Mouse (Mus musculus) hindbrain, embryonic 13.5 days (tissue): ENCODE results near the gene Strbp. TPM values are rescaled to one million over a fixed set of nuclear protein-coding genes. Genes with fewer than 3 reads are reported as not detected.

Source experiments
- ATAC-seq: fragments of 200-750 bp; cut with Nextera tagmentation; 2 replicates; pipeline ENCODE4 v1.8.0; 2017; ENCODE audit warnings: moderate TSS enrichment; ENCODE audit not compliant: low FRiP score
- H3K27ac ChIP-seq: fragments of 300-500 bp; sonication (generic); 2 replicates; pipeline ENCODE4 v1.5.1; 2015; ENCODE audit warnings: inconsistent platforms, mild to moderate bottlenecking, moderate library complexity
- H3K27me3 ChIP-seq: fragments of 300-500 bp; sonication (generic); 2 replicates; pipeline ENCODE4 v1.6.1; 2015; ENCODE audit warnings: mild to moderate bottlenecking, inconsistent platforms
- H3K36me3 ChIP-seq: fragments of 300-500 bp; sonication (generic); 2 replicates; pipeline ENCODE4 v1.6.1; 2015; ENCODE audit warnings: mild to moderate bottlenecking, inconsistent platforms
- H3K4me1 ChIP-seq: fragments of 300-500 bp; sonication (generic); replicated peaks from 2 replicates; pipeline ENCODE4 v1.6.1; 2015; ENCODE audit warnings: inconsistent platforms
- H3K4me2 ChIP-seq: fragments of 300-500 bp; sonication (generic); 2 replicates; pipeline ENCODE4 v1.6.1; 2015; ENCODE audit warnings: inconsistent platforms, mild to moderate bottlenecking, moderate library complexity
- H3K4me3 ChIP-seq: fragments of 300-500 bp; sonication (generic); 2 replicates; pipeline ENCODE4 v1.5.1; 2015; ENCODE audit warnings: mild to moderate bottlenecking, inconsistent platforms
- H3K9ac ChIP-seq: fragments of 300-500 bp; sonication (generic); 2 replicates; pipeline ENCODE4 v1.6.1; 2015; ENCODE audit warnings: mild to moderate bottlenecking, inconsistent platforms
- H3K9me3 ChIP-seq: fragments of 300-500 bp; sonication (generic); 2 replicates; pipeline ENCODE4 v1.6.1; 2016; ENCODE audit warnings: inconsistent platforms
- WGBS: fragments of 180-500 bp; shearing (Covaris S2); methylation state at CpG from one replicate; pipeline ENCODE4 v1.1.7; 2015; 5-methylcytosine and 5-hydroxymethylcytosine counted together
- polyA plus RNA-seq: library from polyadenylated mRNA; unstranded; fragments of >200 nt; fragmentation: Nextera tagmentation; extraction: Ambion mirVana; gene quantifications from 2 replicates; pipeline ENCODE4 v1.2.1, GENCODE M21; 2015

Strbp gene
- polyA plus RNA-seq: 115 and 116 TPM in 2 replicates

- Histone ChIP-seq H3K4me1 (peaks cover 26% of the 10 kb centered on the region), H3K36me3 (no peaks in the 10 kb centered on the region), H3K27ac (peak within 1 kb of the TSS; percentile 98), H3K27me3 (peaks cover 7% of the 10 kb centered on the region; the same call in 1 of the 2 replicates), H3K4me2 (peak within 1 kb of the TSS; percentile 71), H3K9ac (peak within 1 kb of the TSS; percentile 97), H3K9me3 (no peaks in the 10 kb centered on the region), H3K4me3 (peak within 1 kb of the TSS; percentile 94)
- ATAC-seq: peak; percentile 90
- WGBS: under 1% methylated on average over 64 of the region's 98 CpGs
Measured at GRCm38 (mm10) chr2:37703230-37703954, at the start of gene Strbp. TSS of gene Strbp (minus strand) at chr2:37703859.

- Histone ChIP-seq H3K9me3 (no peaks in the 10 kb centered on the region), H3K4me1 (peaks cover 18% of the 10 kb centered on the region), H3K27ac (no peak overlapping the region), H3K4me3 (no peak overlapping the region), H3K36me3 (no peaks in the 10 kb centered on the region), H3K9ac (no peak overlapping the region), H3K4me2 (no peak overlapping the region), H3K27me3 (no peaks in the 10 kb centered on the region)
- no peak for ATAC-seq
- 94% methylated on average over 1 of the region's 1 CpGs for WGBS
Measured at GRCm38 (mm10) chr2:37751114-37751513, 47.5 kb upstream of the Strbp start.

- no peak overlapping the region for H3K27ac ChIP-seq
- no peak for ATAC-seq
Measured at GRCm38 (mm10) chr2:37749323-37749722, 45.7 kb upstream of the Strbp start.

GRCm38 (mm10) chr2:37748442-37749066 is 44.9 kb upstream of the Strbp start:
- peak overlapping the region; percentile 48; the same call in 1 of the 2 replicates for H3K27ac ChIP-seq
- no peak for ATAC-seq
- H3K4me2 ChIP-seq: no peak overlapping the region
- H3K4me1 ChIP-seq: peaks cover 14% of the 10 kb centered on the region
- no peaks in the 10 kb centered on the region for H3K36me3 ChIP-seq
- H3K9ac ChIP-seq: no peak overlapping the region
- H3K4me3 ChIP-seq: no peak overlapping the region
- no peaks in the 10 kb centered on the region for H3K27me3 ChIP-seq
- H3K9me3 ChIP-seq: no peaks in the 10 kb centered on the region
- WGBS: 57% methylated on average over 10 of the region's 10 CpGs

More at GRCm38 (mm10) chr2:37749323-37749722, 45.7 kb upstream of the Strbp start:
- Histone ChIP-seq H3K9ac (no peak overlapping the region), H3K4me3 (no peak overlapping the region), H3K36me3 (no peaks in the 10 kb centered on the region), H3K4me1 (peaks cover 14% of the 10 kb centered on the region), H3K27me3 (no peaks in the 10 kb centered on the region), H3K4me2 (no peak overlapping the region), H3K9me3 (no peaks in the 10 kb centered on the region)
- 89% methylated on average over 6 of the region's 6 CpGs for WGBS

GRCm38 (mm10) chr2:37747909-37748308 is 44.2 kb upstream of the Strbp start:
- H3K27ac ChIP-seq: no peak overlapping the region
- no peak overlapping the region for H3K4me2 ChIP-seq
- ATAC-seq: no peak
- no peak overlapping the region for H3K9ac ChIP-seq
- peaks cover 14% of the 10 kb centered on the region for H3K4me1 ChIP-seq
- no peaks in the 10 kb centered on the region for H3K36me3 ChIP-seq
- 40% methylated on average over 2 of the region's 2 CpGs for WGBS
- no peak overlapping the region for H3K4me3 ChIP-seq
- no peaks in the 10 kb centered on the region for H3K27me3 ChIP-seq
- no peaks in the 10 kb centered on the region for H3K9me3 ChIP-seq

GRCm38 (mm10) chr2:37746293-37747049 is 42.8 kb upstream of the Strbp start:
- ATAC-seq: no peak
- H3K4me3 ChIP-seq: no peak overlapping the region
- H3K27me3 ChIP-seq: no peaks in the 10 kb centered on the region
- no peak overlapping the region for H3K9ac ChIP-seq
- H3K4me1 ChIP-seq: peaks cover 14% of the 10 kb centered on the region
- no peak overlapping the region for H3K27ac ChIP-seq
- no peaks in the 10 kb centered on the region for H3K36me3 ChIP-seq
- H3K9me3 ChIP-seq: no peaks in the 10 kb centered on the region
- WGBS: 94% methylated on average over 5 of the region's 5 CpGs
- H3K4me2 ChIP-seq: no peak overlapping the region

GRCm38 (mm10) chr2:37744773-37745395 is 41.2 kb upstream of the Strbp start:
- no peak overlapping the region for H3K9ac ChIP-seq
- H3K27ac ChIP-seq: no peak overlapping the region
- no peaks in the 10 kb centered on the region for H3K36me3 ChIP-seq
- H3K4me2 ChIP-seq: no peak overlapping the region
- no peaks in the 10 kb centered on the region for H3K27me3 ChIP-seq
- H3K4me1 ChIP-seq: peaks cover 14% of the 10 kb centered on the region
- no peak overlapping the region for H3K4me3 ChIP-seq
- H3K9me3 ChIP-seq: no peaks in the 10 kb centered on the region
- 82% methylated on average over 10 of the region's 10 CpGs for WGBS
- no peak for ATAC-seq

- 76% methylated on average over 20 of the region's 20 CpGs for WGBS
- ATAC-seq: no peak
- Histone ChIP-seq H3K9ac (no peak overlapping the region), H3K4me3 (no peak overlapping the region), H3K4me1 (no peaks in the 10 kb centered on the region), H3K27ac (no peak overlapping the region; the same call in 1 of the 2 replicates), H3K36me3 (no peaks in the 10 kb centered on the region), H3K9me3 (no peaks in the 10 kb centered on the region), H3K27me3 (no peaks in the 10 kb centered on the region), H3K4me2 (no peak overlapping the region)
Measured at GRCm38 (mm10) chr2:37741806-37742554, 38.3 kb upstream of the Strbp start.

- ATAC-seq: no peak
- WGBS: 67% methylated on average over 1 of the region's 1 CpGs
- Histone ChIP-seq H3K27me3 (no peaks in the 10 kb centered on the region), H3K9ac (no peak overlapping the region), H3K9me3 (no peaks in the 10 kb centered on the region), H3K36me3 (no peaks in the 10 kb centered on the region), H3K4me3 (no peak overlapping the region), H3K4me1 (peaks cover 10% of the 10 kb centered on the region), H3K4me2 (peak overlapping the region; percentile 39), H3K27ac (no peak overlapping the region)
Measured at GRCm38 (mm10) chr2:37735807-37736188, 32.1 kb upstream of the Strbp start.

GRCm38 (mm10) chr2:37734979-37735806 is 31.5 kb upstream of the Strbp start:
- no peak overlapping the region for H3K9ac ChIP-seq

More at GRCm38 (mm10) chr2:37734979-37735806, 31.5 kb upstream of the Strbp start:
- peak; percentile 82; the same call in 1 of the 2 replicates for ATAC-seq
- Histone ChIP-seq H3K27me3 (no peaks in the 10 kb centered on the region), H3K27ac (no peak overlapping the region), H3K9me3 (no peaks in the 10 kb centered on the region), H3K36me3 (no peaks in the 10 kb centered on the region), H3K4me3 (no peak overlapping the region), H3K4me1 (peaks cover 10% of the 10 kb centered on the region), H3K4me2 (peak overlapping the region; percentile 39)
- 15% methylated on average over 17 of the region's 17 CpGs for WGBS
